Mouse (Mus musculus) forebrain, embryonic 11.5 days (tissue): ENCODE results near the gene Gm17334. TPM values are rescaled to one million over a fixed set of nuclear protein-coding genes. Genes with fewer than 3 reads are reported as not detected.

Experiments used
- ATAC-seq: fragments of 200-750 bp; cut with Nextera tagmentation; replicated peaks from 2 replicates; pipeline ENCODE4 v1.8.0; 2017; ENCODE audit warnings: moderate TSS enrichment; ENCODE audit not compliant: low FRiP score
- DNase-seq: peaks from one replicate; pipeline ENCODE4 v3.0.0-alpha.2; 2017; ENCODE audit warnings: low spot score
- H3K27ac ChIP-seq: fragments of 300-500 bp; sonication (generic); 2 replicates; pipeline ENCODE4 v1.5.1; 2014; ENCODE audit warnings: low read depth, low read length
- H3K27me3 ChIP-seq: fragments of 300-500 bp; sonication (generic); 2 replicates; pipeline ENCODE4 v1.6.1; 2014; ENCODE audit warnings: mild to moderate bottlenecking, low read length, mixed read lengths; ENCODE audit not compliant: control insufficient read depth, insufficient read depth
- H3K36me3 ChIP-seq: fragments of 300-500 bp; sonication (generic); 2 replicates; pipeline ENCODE4 v1.6.1; 2014; ENCODE audit warnings: mild to moderate bottlenecking, low read length, moderate library complexity, mixed read lengths; ENCODE audit not compliant: control insufficient read depth, insufficient read depth
- H3K4me1 ChIP-seq: fragments of 300-500 bp; sonication (generic); replicated peaks from 2 replicates; pipeline ENCODE4 v1.6.1; 2014; ENCODE audit warnings: low read length, mixed read lengths; ENCODE audit not compliant: control insufficient read depth, insufficient read depth
- H3K4me2 ChIP-seq: fragments of 300-500 bp; sonication (generic); 2 replicates; pipeline ENCODE4 v1.6.1; 2014; ENCODE audit warnings: low read depth, mild to moderate bottlenecking, low read length, moderate library complexity, mixed read lengths; ENCODE audit not compliant: severe bottlenecking
- H3K4me3 ChIP-seq: fragments of 300-500 bp; sonication (generic); 2 replicates; pipeline ENCODE4 v1.5.1; 2014; ENCODE audit warnings: low read depth, low read length
- H3K9ac ChIP-seq: fragments of 300-500 bp; sonication (generic); 2 replicates; pipeline ENCODE4 v1.6.1; 2014; ENCODE audit warnings: low read length
- H3K9me3 ChIP-seq: fragments of 300-500 bp; sonication (generic); 2 replicates; pipeline ENCODE4 v1.6.1; 2016; ENCODE audit warnings: low read length, mixed read lengths; ENCODE audit not compliant: control insufficient read depth
- WGBS: fragments of 180-500 bp; shearing (Covaris S2); extraction: QIAGEN DNeasy Blood & Tissue Kit; methylation state at CpG from one replicate; pipeline ENCODE4 v1.1.7; 2014; 5-methylcytosine and 5-hydroxymethylcytosine counted together
- polyA plus RNA-seq: library from polyadenylated mRNA; unstranded; fragments of >200 nt; fragmentation: Nextera tagmentation; extraction: Ambion mirVana; gene quantifications from 2 replicates; pipeline ENCODE4 v1.2.1, GENCODE M21; 2014

The Gm17334 gene
- polyA plus RNA-seq, 1 experiment from 2014 or later: not detected

GRCm38 (mm10) chr11:53755011-53755595 lies 17.9 kb downstream of the Gm17334 start:
- peak; percentile 46 for DNase-seq
- 82% methylated on average over 12 of the region's 12 CpGs for WGBS

DNA sequence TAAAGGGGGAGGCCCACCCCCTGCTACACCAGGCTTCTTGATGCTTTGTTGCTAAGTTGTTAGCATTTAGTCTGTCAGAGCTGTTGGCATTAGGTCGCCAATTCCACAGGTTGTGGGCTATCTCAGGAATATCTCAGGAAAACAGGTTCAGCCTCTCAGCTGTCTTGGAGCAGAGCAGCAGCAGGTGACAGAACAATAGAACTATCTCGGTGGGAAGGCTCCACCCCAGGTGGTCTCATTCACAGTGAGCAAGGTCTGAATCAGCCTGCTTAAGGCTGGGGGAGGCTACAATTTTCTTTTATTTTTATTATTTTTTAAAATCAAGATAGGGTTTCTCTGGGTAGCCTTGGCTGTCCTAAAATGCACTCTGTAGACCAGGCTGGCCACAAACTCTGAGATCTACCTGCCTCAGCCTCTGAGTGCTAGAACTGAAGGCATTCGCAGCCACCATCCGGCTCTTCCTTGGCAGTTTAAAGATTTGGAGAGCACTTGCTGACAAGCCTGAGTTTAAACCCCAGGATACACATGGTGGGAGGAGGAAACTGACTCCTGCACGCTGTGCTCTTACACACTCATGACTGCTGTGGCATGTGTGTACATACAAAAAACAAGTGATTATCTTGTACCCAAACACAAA lies 23.2 kb downstream of the Gm17334 start:
- DNase-seq (peak; percentile 20), ATAC-seq (no peak)
- Histone ChIP-seq H3K9ac (no peak overlapping the region), H3K4me2 (no peak overlapping the region), H3K36me3 (no peaks in the 10 kb centered on the region), H3K9me3 (no peaks in the 10 kb centered on the region), H3K27me3 (no peaks in the 10 kb centered on the region), H3K27ac (no peak overlapping the region), H3K4me3 (no peak overlapping the region), H3K4me1 (no peaks in the 10 kb centered on the region)
- WGBS: 49% methylated on average over 5 of the region's 5 CpGs

More at GRCm38 (mm10) chr11:53755011-53755595, 17.9 kb downstream of the Gm17334 start:
- ATAC-seq: no peak
- Histone ChIP-seq H3K4me3 (no peak overlapping the region), H3K27me3 (0 out of 2 replicates have a peak, but pooled peaks cover 2% of the 10 kb centered on the region), H3K4me1 (peaks cover 10% of the 10 kb centered on the region; the same call in 1 of the 2 replicates), H3K9me3 (no peaks in the 10 kb centered on the region), H3K27ac (no peak overlapping the region), H3K36me3 (no peaks in the 10 kb centered on the region), H3K9ac (no peak overlapping the region), H3K4me2 (no peak overlapping the region)

GRCm38 (mm10) chr11:53749306-53749705 lies 23.7 kb downstream of the Gm17334 start:
- Histone ChIP-seq H3K4me3 (no peak overlapping the region), H3K27me3 (no peaks in the 10 kb centered on the region), H3K4me1 (no peaks in the 10 kb centered on the region), H3K36me3 (no peaks in the 10 kb centered on the region), H3K27ac (no peak overlapping the region), H3K4me2 (no peak overlapping the region), H3K9ac (no peak overlapping the region), H3K9me3 (no peaks in the 10 kb centered on the region)
- DNase-seq (no peak), ATAC-seq (no peak)
- WGBS: 72% methylated on average over 4 of the region's 4 CpGs

- H3K9ac ChIP-seq: no peak overlapping the region
- H3K4me2 ChIP-seq: no peak overlapping the region
- 84% methylated on average over 6 of the region's 6 CpGs for WGBS
- H3K4me3 ChIP-seq: no peak overlapping the region
- ATAC-seq: no peak
- H3K36me3 ChIP-seq: no peaks in the 10 kb centered on the region
- no peak overlapping the region for H3K27ac ChIP-seq
- no peaks in the 10 kb centered on the region for H3K4me1 ChIP-seq
- DNase-seq: no peak
- H3K9me3 ChIP-seq: no peaks in the 10 kb centered on the region
- H3K27me3 ChIP-seq: no peaks in the 10 kb centered on the region
These were observed 24.4 kb downstream of the Gm17334 start for GRCm38 (mm10) chr11:53748614-53749013.

GRCm38 (mm10) chr11:53747985-53748384 lies 25.0 kb downstream of the Gm17334 start:
- DNase-seq (no peak), ATAC-seq (no peak)
- Histone ChIP-seq H3K9me3 (no peaks in the 10 kb centered on the region), H3K9ac (no peak overlapping the region), H3K4me1 (no peaks in the 10 kb centered on the region), H3K36me3 (no peaks in the 10 kb centered on the region), H3K4me2 (no peak overlapping the region), H3K27me3 (no peaks in the 10 kb centered on the region), H3K4me3 (no peak overlapping the region), H3K27ac (no peak overlapping the region)
- 93% methylated on average over 9 of the region's 9 CpGs for WGBS

- H3K4me2 ChIP-seq: no peak overlapping the region
- 91% methylated on average over 2 of the region's 2 CpGs for WGBS
- H3K9ac ChIP-seq: no peak overlapping the region
- DNase-seq: no peak
- H3K27ac ChIP-seq: no peak overlapping the region
- ATAC-seq: no peak
- no peaks in the 10 kb centered on the region for H3K9me3 ChIP-seq
- no peaks in the 10 kb centered on the region for H3K27me3 ChIP-seq
- H3K4me1 ChIP-seq: no peaks in the 10 kb centered on the region
- H3K36me3 ChIP-seq: no peaks in the 10 kb centered on the region
- no peak overlapping the region for H3K4me3 ChIP-seq
These were observed 27.7 kb downstream of the Gm17334 start for GRCm38 (mm10) chr11:53745260-53745659.

GRCm38 (mm10) chr11:53742353-53742752 lies 30.6 kb downstream of the Gm17334 start:
- DNase-seq: no peak
- no peaks in the 10 kb centered on the region for H3K4me1 ChIP-seq
- WGBS: 1% methylated on average over 5 of the region's 5 CpGs
- H3K27ac ChIP-seq: no peak overlapping the region
- H3K36me3 ChIP-seq: no peaks in the 10 kb centered on the region
- no peak overlapping the region for H3K4me3 ChIP-seq
- H3K27me3 ChIP-seq: no peaks in the 10 kb centered on the region
- no peak overlapping the region for H3K9ac ChIP-seq
- no peak for ATAC-seq
- H3K4me2 ChIP-seq: no peak overlapping the region
- H3K9me3 ChIP-seq: no peaks in the 10 kb centered on the region

DNA sequence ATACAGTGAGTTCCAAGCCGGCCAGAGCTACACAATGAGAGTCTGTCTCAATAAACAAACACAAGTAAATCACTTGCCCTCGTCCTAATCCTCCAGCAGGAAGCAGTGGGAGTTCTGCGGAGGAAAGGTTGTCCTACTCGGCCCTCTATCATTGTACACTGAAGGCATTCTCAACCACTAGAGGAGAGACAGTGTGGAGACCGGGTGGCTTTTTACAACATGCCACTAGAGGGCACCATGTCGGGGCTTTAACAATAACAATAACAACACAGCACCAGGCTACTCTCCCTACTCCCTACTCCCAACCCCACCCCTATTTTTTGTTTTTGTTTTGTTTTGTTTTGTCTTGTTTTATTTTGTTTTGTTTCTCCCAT lies 35.4 kb downstream of the Gm17334 start:
- Histone ChIP-seq H3K9me3 (no peaks in the 10 kb centered on the region), H3K4me2 (no peak overlapping the region), H3K27ac (no peak overlapping the region), H3K4me3 (no peak overlapping the region), H3K36me3 (no peaks in the 10 kb centered on the region), H3K9ac (no peak overlapping the region), H3K4me1 (no peaks in the 10 kb centered on the region), H3K27me3 (no peaks in the 10 kb centered on the region)
- WGBS: 43% methylated on average over 6 of the region's 6 CpGs
- ATAC-seq (peak; percentile 33; the same call in 1 of the 2 replicates), DNase-seq (peak; percentile 61)
